Mouse (Mus musculus) lung, postnatal 4 days (tissue): ENCODE data around the gene Prr14l.
"Not testable (repeated sequence)": the region's sequence is repeated elsewhere in the genome, so short reads cannot be mapped to it uniquely, and the experiment has no call there.

Experiments
- DNase-seq, 2 experiments: peaks; one replicate each; pipeline ENCODE4 v3.0.0; 2021

Gene Prr14l

GRCm38 (mm10) chr5:32785313-32785915 is 68.6 kb downstream of the Prr14l start, which contains the start of gene Pisd:
Pisd (minus strand) TSS chr5:32785646.
- DNase-seq: peak; percentile 95 to 96

GRCm38 (mm10) chr5:32784726-32785125 is 69.3 kb downstream of the Prr14l start:
- no peak for DNase-seq

- DNase-seq: no peak
Observed at GRCm38 (mm10) chr5:32781596-32781995, 72.5 kb downstream of the Prr14l start.

GRCm38 (mm10) chr5:32778168-32778567 is 75.9 kb downstream of the Prr14l start:
- DNase-seq: no peak

- DNase-seq: no peak
Observed at GRCm38 (mm10) chr5:32772361-32772760, 81.7 kb downstream of the Prr14l start.

GRCm38 (mm10) chr5:32767636-32768373 is 86.3 kb downstream of the Prr14l start:
- DNase-seq: no peak

- no peak for DNase-seq
Observed at GRCm38 (mm10) chr5:32767004-32767403, 87.1 kb downstream of the Prr14l start.

GRCm38 (mm10) chr5:32761566-32762140 is 92.4 kb downstream of the Prr14l start:
- DNase-seq: peak in 1 of 2 experiments; percentile 45

- no peak for DNase-seq
Observed at GRCm38 (mm10) chr5:32760787-32761186, 93.3 kb downstream of the Prr14l start.

- DNase-seq: not testable (repeated sequence)
Observed at GRCm38 (mm10) chr5:32760352-32760751, 93.7 kb downstream of the Prr14l start.

GRCm38 (mm10) chr5:32759662-32760061 is 94.4 kb downstream of the Prr14l start:
- DNase-seq: no peak

GRCm38 (mm10) chr5:32756141-32756540 is 97.9 kb downstream of the Prr14l start:
- no peak for DNase-seq

GRCm38 (mm10) chr5:32751736-32752135 is 102.3 kb downstream of the Prr14l start:
- DNase-seq: no peak

GRCm38 (mm10) chr5:32748936-32749335 is 105.1 kb downstream of the Prr14l start:
- DNase-seq: no peak

GRCm38 (mm10) chr5:32747650-32748375 is 106.2 kb downstream of the Prr14l start:
- peak; percentile 60 to 72 for DNase-seq

GRCm38 (mm10) chr5:32745705-32746655 is 108.1 kb downstream of the Prr14l start:
- DNase-seq: peak; percentile 90 to 93

- peak; percentile 59 to 64 for DNase-seq
Observed at GRCm38 (mm10) chr5:32742149-32742548, 111.9 kb downstream of the Prr14l start.

GRCm38 (mm10) chr5:32741377-32741776 is 112.7 kb downstream of the Prr14l start:
- not testable (repeated sequence) for DNase-seq

GRCm38 (mm10) chr5:32740850-32741249 is 113.2 kb downstream of the Prr14l start:
- peak in 1 of 2 experiments; percentile 14 for DNase-seq

- peak in 1 of 2 experiments; percentile 1 for DNase-seq
Observed at GRCm38 (mm10) chr5:32740138-32740537, 113.9 kb downstream of the Prr14l start.
